15 mouse cellular contexts compared by ENCODE assay signal in the genomic region with DNA sequence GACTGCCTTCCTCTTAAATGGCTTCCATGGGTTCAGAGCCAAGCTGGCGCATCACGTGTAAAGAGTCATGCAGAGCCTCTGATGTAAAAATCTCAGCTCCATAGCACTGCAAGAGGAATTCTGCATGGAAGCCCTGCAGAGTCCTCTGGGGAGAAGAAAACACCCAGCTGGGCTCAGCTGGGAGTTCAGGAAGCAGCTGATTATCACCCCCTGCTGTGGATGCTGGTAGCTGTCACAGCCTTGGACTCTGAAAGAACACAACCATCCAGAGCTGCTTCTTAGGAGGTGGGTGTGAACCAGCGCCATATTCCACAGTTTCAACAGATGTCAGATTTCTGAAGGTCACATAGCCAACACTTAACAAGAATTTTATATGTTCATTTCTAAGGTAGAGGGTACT.
"Had no signal": no experiment of that assay in that cellular context is flagged by ENCODE, and none has a peak within 500 bp of the region (broad histone marks: within the 10 kb centered on the region; RNA-seq: fewer than 3 reads in every experiment).

No protein-coding gene starts in this region.

- H3K9me3 ChIP-seq: limb, embryonic 10.5 days; liver, embryonic 15.5 days; lung, embryonic 15.5 days; midbrain, embryonic 10.5 days; neural tube, embryonic 15.5 days; stomach, embryonic 15.5 days had no signal

- H3K9ac ChIP-seq: liver, embryonic 15.5 days; lung, embryonic 15.5 days; neural tube, embryonic 15.5 days; stomach, embryonic 15.5 days had no signal

- DNase-seq: kidney, adult 11 months; lung, postnatal 36 days; midbrain, embryonic 14.5 days; right cerebral cortex, postnatal 14 days; thymus, adult 2 months; thymus, postnatal 25 days had no signal

- H3K27me3 ChIP-seq: liver, embryonic 15.5 days; lung, embryonic 15.5 days; neural tube, embryonic 15.5 days; stomach, embryonic 15.5 days had no signal

- H3K4me1 ChIP-seq: limb, embryonic 10.5 days; liver, embryonic 15.5 days; lung, embryonic 15.5 days; midbrain, embryonic 10.5 days; stomach, embryonic 15.5 days had no signal

- H3K36me3 ChIP-seq: limb, embryonic 10.5 days; liver, embryonic 15.5 days; lung, embryonic 15.5 days; midbrain, embryonic 10.5 days; neural tube, embryonic 15.5 days; stomach, embryonic 15.5 days had no signal

- H3K4me3 ChIP-seq: left cerebral cortex, adult 2 months; limb, embryonic 10.5 days; liver, embryonic 15.5 days; lung, embryonic 15.5 days; midbrain, embryonic 10.5 days; myocyte; neural tube, embryonic 15.5 days; stomach, embryonic 15.5 days had no signal

- H3K4me2 ChIP-seq: liver, embryonic 11.5 days; liver, embryonic 15.5 days; lung, embryonic 15.5 days; neural tube, embryonic 15.5 days; stomach, embryonic 15.5 days had no signal

- H3K27ac ChIP-seq: left cerebral cortex, adult 2 months; limb, embryonic 10.5 days; liver, embryonic 15.5 days; lung, embryonic 15.5 days; midbrain, embryonic 10.5 days; neural tube, embryonic 15.5 days; stomach, embryonic 15.5 days had no signal
